Mouse (Mus musculus): ENCODE results near the gene Gm26741. TPM values are rescaled to one million over a fixed set of nuclear protein-coding genes. Genes with fewer than 3 reads are reported as not detected.
"Not testable (repeated sequence)": the region's sequence is repeated elsewhere in the genome, so short reads cannot be mapped to it uniquely, and the experiment has no call there.

The Gm26741 gene
- polyA plus RNA-seq (2015; fragmentation: Nextera tagmentation; extraction: Ambion mirVana) = not detected in 2 replicates

GRCm38 (mm10) chr10:52358467-52358866 is at the start of gene Gm26741:
Gene Gm26741, plus strand, starts transcription at chr10:52358767.
- no peak within 1 kb of the TSS for H3K4me2 ChIP-seq
- no peak within 1 kb of the TSS for H3K4me3 ChIP-seq (replicated peaks)
- DNase-seq (no peak), ATAC-seq (ENCODE audit: low read depth) (no peak)
- no peaks in the 10 kb centered on the region for H3K9me3 ChIP-seq (replicated peaks)
- no peaks in the 10 kb centered on the region for H3K27me3 ChIP-seq
- WGBS (ENCODE audit: insufficient replicate concordance) = 75% methylated on average over 2 of the region's 2 CpGs
- no peaks in the 10 kb centered on the region for H3K4me1 ChIP-seq (replicated peaks)
- H3K9ac ChIP-seq = no peak within 1 kb of the TSS
- no peaks in the 10 kb centered on the region for H3K36me3 ChIP-seq
- H3K27ac ChIP-seq = no peak within 1 kb of the TSS

- Histone ChIP-seq H3K4me1 (replicated peaks) (no peaks in the 10 kb centered on the region), H3K9ac (no peak overlapping the region), H3K36me3 (peaks cover 17% of the 10 kb centered on the region; the same call in 1 of the 2 replicates), H3K9me3 (replicated peaks) (no peaks in the 10 kb centered on the region), H3K4me3 (replicated peaks) (no peak overlapping the region), H3K4me2 (no peak overlapping the region), H3K27ac (no peak overlapping the region), H3K27me3 (no peaks in the 10 kb centered on the region)
- 35% methylated on average over 8 of the region's 8 CpGs for WGBS (ENCODE audit: insufficient replicate concordance)
- DNase-seq (no peak), ATAC-seq (ENCODE audit: low read depth) (no peak)
Measured at GRCm38 (mm10) chr10:52309196-52309595, 49.4 kb upstream of the Gm26741 start.

- Histone ChIP-seq H3K9me3 (replicated peaks) (no peaks in the 10 kb centered on the region), H3K9ac (no peak overlapping the region), H3K4me2 (no peak overlapping the region), H3K4me3 (replicated peaks) (no peak overlapping the region), H3K4me1 (replicated peaks) (no peaks in the 10 kb centered on the region), H3K27ac (no peak overlapping the region), H3K36me3 (peaks cover 19% of the 10 kb centered on the region), H3K27me3 (no peaks in the 10 kb centered on the region)
- ATAC-seq (ENCODE audit: low read depth) = no peak
- 85% methylated on average over 28 of the region's 28 CpGs for WGBS (ENCODE audit: insufficient replicate concordance)
- DNase-seq = no peak
Measured at GRCm38 (mm10) chr10:52319506-52320286, 38.9 kb upstream of the Gm26741 start.

GRCm38 (mm10) chr10:52321918-52322317 is 36.6 kb upstream of the Gm26741 start:
- Histone ChIP-seq H3K27me3 (no peaks in the 10 kb centered on the region), H3K4me1 (replicated peaks) (no peaks in the 10 kb centered on the region), H3K27ac (no peak overlapping the region), H3K36me3 (peaks cover 16% of the 10 kb centered on the region), H3K4me2 (no peak overlapping the region), H3K9me3 (replicated peaks) (no peaks in the 10 kb centered on the region), H3K9ac (no peak overlapping the region), H3K4me3 (replicated peaks) (no peak overlapping the region)
- ATAC-seq (ENCODE audit: low read depth) (no peak), DNase-seq (no peak)
- WGBS (ENCODE audit: insufficient replicate concordance) = 81% methylated on average over 3 of the region's 3 CpGs

- no peak overlapping the region for H3K4me2 ChIP-seq
- H3K9ac ChIP-seq = no peak overlapping the region
- no peaks in the 10 kb centered on the region for H3K4me1 ChIP-seq (replicated peaks)
- no peak overlapping the region for H3K4me3 ChIP-seq (replicated peaks)
- 0% methylated on average over 1 of the region's 1 CpGs for WGBS (ENCODE audit: insufficient replicate concordance)
- DNase-seq = no peak
- ATAC-seq (ENCODE audit: low read depth) = no peak
- no peaks in the 10 kb centered on the region for H3K27me3 ChIP-seq
- H3K27ac ChIP-seq = no peak overlapping the region
- H3K9me3 ChIP-seq (replicated peaks) = no peaks in the 10 kb centered on the region
- H3K36me3 ChIP-seq = peaks cover 4% of the 10 kb centered on the region; the same call in 1 of the 2 replicates
Measured at GRCm38 (mm10) chr10:52331007-52331406, 27.6 kb upstream of the Gm26741 start.

GRCm38 (mm10) chr10:52343324-52343723 is 15.2 kb upstream of the Gm26741 start:
- WGBS (ENCODE audit: insufficient replicate concordance) = 82% methylated on average over 4 of the region's 4 CpGs
- DNase-seq; H3K4me2 ChIP-seq; ATAC-seq (ENCODE audit: low read depth); H3K4me3 ChIP-seq (replicated peaks); H3K27me3 ChIP-seq; H3K27ac ChIP-seq; H3K9ac ChIP-seq; H3K4me1 ChIP-seq (replicated peaks); H3K9me3 ChIP-seq (replicated peaks): not testable (repeated sequence)
- H3K36me3 ChIP-seq = peaks cover 54% of the 10 kb centered on the region

GRCm38 (mm10) chr10:52353184-52353583 is 5.4 kb upstream of the Gm26741 start:
- no peak for ATAC-seq (ENCODE audit: low read depth)
- WGBS (ENCODE audit: insufficient replicate concordance) = 79% methylated on average over 9 of the region's 9 CpGs
- no peaks in the 10 kb centered on the region for H3K9me3 ChIP-seq (replicated peaks)

GRCm38 (mm10) chr10:52360241-52360735 is 1.7 kb downstream of the Gm26741 start:
- H3K4me3 ChIP-seq (replicated peaks) = no peak overlapping the region
- H3K36me3 ChIP-seq = no peaks in the 10 kb centered on the region
- H3K27me3 ChIP-seq = no peaks in the 10 kb centered on the region
- 81% methylated on average over 4 of the region's 4 CpGs for WGBS (ENCODE audit: insufficient replicate concordance)
- no peak for ATAC-seq (ENCODE audit: low read depth)
- no peak overlapping the region for H3K27ac ChIP-seq
- H3K9ac ChIP-seq = no peak overlapping the region
- H3K9me3 ChIP-seq (replicated peaks) = no peaks in the 10 kb centered on the region
- H3K4me1 ChIP-seq (replicated peaks) = no peaks in the 10 kb centered on the region
- H3K4me2 ChIP-seq = no peak overlapping the region
- DNase-seq = no peak

More at GRCm38 (mm10) chr10:52353184-52353583, 5.4 kb upstream of the Gm26741 start:
- Histone ChIP-seq H3K9ac (no peak overlapping the region), H3K4me3 (replicated peaks) (no peak overlapping the region), H3K27me3 (no peaks in the 10 kb centered on the region), H3K4me1 (replicated peaks) (no peaks in the 10 kb centered on the region), H3K4me2 (no peak overlapping the region), H3K36me3 (peaks cover 16% of the 10 kb centered on the region), H3K27ac (no peak overlapping the region)
- no peak for DNase-seq

GRCm38 (mm10) chr10:52360862-52361609 is 2.5 kb downstream of the Gm26741 start:
- H3K9me3 ChIP-seq (replicated peaks) = no peaks in the 10 kb centered on the region
- no peaks in the 10 kb centered on the region for H3K36me3 ChIP-seq
- H3K27ac ChIP-seq = no peak overlapping the region
- ATAC-seq (ENCODE audit: low read depth) (no peak), DNase-seq (no peak)
- no peak overlapping the region for H3K4me3 ChIP-seq (replicated peaks)
- no peak overlapping the region for H3K4me2 ChIP-seq
- 77% methylated on average over 9 of the region's 9 CpGs for WGBS (ENCODE audit: insufficient replicate concordance)
- no peaks in the 10 kb centered on the region for H3K4me1 ChIP-seq (replicated peaks)
- H3K27me3 ChIP-seq = no peaks in the 10 kb centered on the region
- no peak overlapping the region for H3K9ac ChIP-seq

- DNase-seq (no peak), ATAC-seq (ENCODE audit: low read depth) (no peak)
- Histone ChIP-seq H3K36me3 (no peaks in the 10 kb centered on the region), H3K4me1 (replicated peaks) (no peaks in the 10 kb centered on the region), H3K9me3 (replicated peaks) (no peaks in the 10 kb centered on the region), H3K9ac (no peak overlapping the region), H3K4me2 (no peak overlapping the region), H3K4me3 (replicated peaks) (no peak overlapping the region), H3K27me3 (no peaks in the 10 kb centered on the region), H3K27ac (no peak overlapping the region)
- 78% methylated on average over 4 of the region's 4 CpGs for WGBS (ENCODE audit: insufficient replicate concordance)
Measured at GRCm38 (mm10) chr10:52368376-52368775, 9.8 kb downstream of the Gm26741 start.

- no peaks in the 10 kb centered on the region for H3K36me3 ChIP-seq
- H3K27me3 ChIP-seq = no peaks in the 10 kb centered on the region
- peaks cover 14% of the 10 kb centered on the region for H3K4me1 ChIP-seq (replicated peaks)
- H3K4me3 ChIP-seq (replicated peaks) = no peak overlapping the region
- no peak overlapping the region for H3K27ac ChIP-seq
- no peak overlapping the region for H3K4me2 ChIP-seq
- ATAC-seq (ENCODE audit: low read depth) = no peak
- no peaks in the 10 kb centered on the region for H3K9me3 ChIP-seq (replicated peaks)
- H3K9ac ChIP-seq = no peak overlapping the region
- 76% methylated on average over 4 of the region's 4 CpGs for WGBS (ENCODE audit: insufficient replicate concordance)
- DNase-seq = no peak
Measured at GRCm38 (mm10) chr10:52373834-52374233, 15.3 kb downstream of the Gm26741 start.
